In genomic region chr16:92465642-92466526, GRCm38 (mm10) we compare ENCODE assay signal across 8 mouse cellular contexts. TPM values are rescaled to one million over a fixed set of nuclear protein-coding genes. Genes with fewer than 3 reads are reported as not detected.
DNase-seq lines count a peak whose midpoint lies in the region; ATAC-seq lines count a peak whose summit lies in the region.

No protein-coding gene starts in this region.

- peak overlapping the region; percentile 25; the same call in 1 of the 2 replicates for H3K27ac ChIP-seq in hindbrain, embryonic 11.5 days (ENCODE audit: low read depth, low read length)

- no peaks in the 10 kb centered on the region for H3K9me3 ChIP-seq in hindbrain, embryonic 11.5 days (ENCODE audit: control insufficient read depth, low read length)

- no peaks in the 10 kb centered on the region for H3K36me3 ChIP-seq in hindbrain, embryonic 11.5 days (ENCODE audit: control insufficient read depth, insufficient read depth, low read length)

- H3K4me1 ChIP-seq in hindbrain, embryonic 11.5 days (replicated peaks; ENCODE audit: control insufficient read depth, insufficient read depth, low read length), result no peaks in the 10 kb centered on the region

- H3K9ac ChIP-seq in hindbrain, embryonic 11.5 days (ENCODE audit: low read depth, low read length), result peak overlapping the region; percentile 84

- peak overlapping the region; percentile 85 for H3K4me2 ChIP-seq in hindbrain, embryonic 11.5 days (replicated peaks; ENCODE audit: low read depth, low read length)

- peak; percentile 98 for DNase-seq in Muller cell, postnatal 12 days (ENCODE audit: inconsistent ontology term)
- peak; percentile 99 for DNase-seq in cerebellum, adult 9-11 months
- DNase-seq in frontal cortex, adult 2 months (ENCODE audit: extremely low spot score in 1 of 2, low spot score in 1 of 2), result peak; percentile 98
- peak; percentile 98 for DNase-seq in hindbrain, embryonic 11.5 days (ENCODE audit: low spot score)
- DNase-seq in layer of hippocampus, postnatal 10 days (ENCODE audit: low spot score in 2 of 2), result peak; percentile 96 to 97
- DNase-seq in lung, postnatal 10 days, result peak; percentile 98
- DNase-seq in ovary, postnatal 36 days (ENCODE audit: low spot score), result peak; percentile 94
- peak; percentile 97 for DNase-seq in thymus, postnatal 25 days

- H3K27me3 ChIP-seq in hindbrain, embryonic 11.5 days (ENCODE audit: control insufficient read depth, insufficient read depth, low read length), result no peaks in the 10 kb centered on the region

- peak; percentile 97 for ATAC-seq in hindbrain, embryonic 11.5 days (ENCODE audit: low FRiP score)

- WGBS in hindbrain, embryonic 11.5 days, result under 1% methylated on average over 93 of the region's 94 CpGs

- peak overlapping the region; percentile 88 for H3K4me3 ChIP-seq in hindbrain, embryonic 11.5 days (ENCODE audit: low read depth, low read length)

RNA-seq across cellular contexts. Expression of gene Rcan1, which starts 4.8 kb away (rescaled TPM):
- polyA plus RNA-seq in frontal cortex, adult 2 months (2012; rRNA removed), result 44.2 and 45.5 TPM in 2 replicates
- polyA plus RNA-seq in hindbrain, embryonic 11.5 days (2014; fragmentation: Nextera tagmentation; extraction: Ambion mirVana), result 39.3 and 45.3 TPM in 2 replicates
- total RNA-seq in layer of hippocampus, postnatal 10 days (2021), result 10 to 100 TPM; 40.4 to 43.8 TPM

RNA-seq across cellular contexts. Expression of gene Clic6, which starts 19.7 kb away (rescaled TPM):
- polyA plus RNA-seq in frontal cortex, adult 2 months (2012; rRNA removed), result 0.67 and 0.82 TPM in 2 replicates
- polyA plus RNA-seq in hindbrain, embryonic 11.5 days (2014; fragmentation: Nextera tagmentation; extraction: Ambion mirVana), result 3.4 and 4.8 TPM in 2 replicates
- 1 to 10 TPM in 1 of 2 experiments, under 1 TPM in 1; 0.56 to 5.3 TPM for total RNA-seq in layer of hippocampus, postnatal 10 days (2021)

Comparison
In these comparisons a context has a peak if more than half of its experiments do, and no peak if none do; other contexts are left out.
1. Peak in every context shown above with its lines: DNase-seq, ATAC-seq, H3K4me3 ChIP-seq and H3K27ac ChIP-seq.